Mouse (Mus musculus) lung, embryonic 16.5 days (tissue): ENCODE data around the gene Fam83f. TPM values are rescaled to one million over a fixed set of nuclear protein-coding genes. Genes with fewer than 3 reads are reported as not detected.

Experiments
- ATAC-seq: fragments of 200-750 bp; cut with Nextera tagmentation; 2 replicates; pipeline ENCODE4 v1.8.0; 2017; ENCODE audit warnings: low read depth, mild to moderate bottlenecking, moderate library complexity
- H3K27ac ChIP-seq: fragments of 300-500 bp; sonication (generic); 2 replicates; pipeline ENCODE4 v1.5.1; 2014; ENCODE audit warnings: mild to moderate bottlenecking, control low read depth, low read length
- H3K27me3 ChIP-seq: fragments of 300-500 bp; sonication (generic); 2 replicates; pipeline ENCODE4 v1.6.1; 2014; ENCODE audit warnings: low read depth, low read length, mixed read lengths; ENCODE audit not compliant: control insufficient read depth, insufficient read depth
- H3K36me3 ChIP-seq: fragments of 300-500 bp; sonication (generic); 2 replicates; pipeline ENCODE4 v1.6.1; 2014; ENCODE audit warnings: low read length; ENCODE audit not compliant: control insufficient read depth, insufficient read depth
- H3K4me1 ChIP-seq: fragments of 300-500 bp; sonication (generic); replicated peaks from 2 replicates; pipeline ENCODE4 v1.6.1; 2014; ENCODE audit warnings: low read length, mixed read lengths; ENCODE audit not compliant: control insufficient read depth, insufficient read depth
- H3K4me2 ChIP-seq: fragments of 300-500 bp; sonication (generic); 2 replicates; pipeline ENCODE4 v1.6.1; 2014; ENCODE audit warnings: low read depth, low read length, control low read depth
- H3K4me3 ChIP-seq: fragments of 300-500 bp; sonication (generic); 2 replicates; pipeline ENCODE4 v1.5.1; 2014; ENCODE audit warnings: mild to moderate bottlenecking, low read length, control low read depth
- H3K9ac ChIP-seq: fragments of 300-500 bp; sonication (generic); 2 replicates; pipeline ENCODE4 v1.6.1; 2014; ENCODE audit warnings: low read length, control low read depth
- H3K9me3 ChIP-seq: fragments of 300-500 bp; sonication (generic); 2 replicates; pipeline ENCODE4 v1.6.1; 2016; ENCODE audit warnings: low read length; ENCODE audit not compliant: control insufficient read depth
- WGBS: fragments of 180-500 bp; shearing (Covaris S2); extraction: QIAGEN DNeasy Blood & Tissue Kit; methylation state at CpG from one replicate; pipeline ENCODE4 v1.1.7; 2014; 5-methylcytosine and 5-hydroxymethylcytosine counted together
- polyA plus RNA-seq: library from polyadenylated mRNA; unstranded; fragments of >200 nt; fragmentation: Nextera tagmentation; extraction: Ambion mirVana; gene quantifications from 2 replicates; pipeline ENCODE4 v1.2.1, GENCODE M21; 2015

The Fam83f gene
- polyA plus RNA-seq, 1 experiment from 2014 or later, result 1.3 TPM

DNA sequence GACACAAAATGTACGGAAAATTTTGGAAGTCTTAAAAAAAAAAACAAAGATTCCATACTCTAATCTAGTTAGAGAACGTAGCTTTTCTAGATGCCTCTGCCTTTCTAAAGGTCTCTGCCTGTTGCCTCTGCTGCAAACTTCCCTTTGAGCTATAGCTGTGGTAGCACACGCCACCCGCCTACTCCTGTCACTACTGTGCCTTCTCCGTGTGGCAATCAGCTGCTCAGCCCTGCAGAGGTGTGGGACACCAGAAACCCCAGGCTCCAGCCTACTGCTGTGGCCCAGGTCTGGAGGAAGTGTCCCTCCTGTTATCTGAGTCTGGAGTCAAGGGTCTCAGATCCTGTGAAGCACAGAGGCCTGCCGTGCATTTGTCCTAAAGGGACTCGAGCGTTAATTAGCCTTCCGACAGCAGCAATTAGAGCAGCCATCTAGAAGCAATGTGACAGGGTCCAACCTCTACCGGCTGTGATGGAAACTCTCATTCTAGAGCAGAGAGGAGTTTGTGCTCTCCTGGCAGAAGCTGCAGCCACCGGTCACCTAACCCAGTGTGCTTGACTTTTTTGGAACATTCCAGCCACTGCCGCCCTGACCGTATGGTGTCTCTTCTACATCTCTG, 34.8 kb upstream of the Fam83f start:
- Histone ChIP-seq H3K27me3 (no peaks in the 10 kb centered on the region), H3K4me2 (no peak overlapping the region), H3K4me1 (no peaks in the 10 kb centered on the region), H3K36me3 (no peaks in the 10 kb centered on the region), H3K4me3 (no peak overlapping the region), H3K9me3 (no peaks in the 10 kb centered on the region), H3K27ac (no peak overlapping the region), H3K9ac (no peak overlapping the region)
- WGBS, result 60% methylated on average over 13 of the region's 13 CpGs
- no peak for ATAC-seq

DNA sequence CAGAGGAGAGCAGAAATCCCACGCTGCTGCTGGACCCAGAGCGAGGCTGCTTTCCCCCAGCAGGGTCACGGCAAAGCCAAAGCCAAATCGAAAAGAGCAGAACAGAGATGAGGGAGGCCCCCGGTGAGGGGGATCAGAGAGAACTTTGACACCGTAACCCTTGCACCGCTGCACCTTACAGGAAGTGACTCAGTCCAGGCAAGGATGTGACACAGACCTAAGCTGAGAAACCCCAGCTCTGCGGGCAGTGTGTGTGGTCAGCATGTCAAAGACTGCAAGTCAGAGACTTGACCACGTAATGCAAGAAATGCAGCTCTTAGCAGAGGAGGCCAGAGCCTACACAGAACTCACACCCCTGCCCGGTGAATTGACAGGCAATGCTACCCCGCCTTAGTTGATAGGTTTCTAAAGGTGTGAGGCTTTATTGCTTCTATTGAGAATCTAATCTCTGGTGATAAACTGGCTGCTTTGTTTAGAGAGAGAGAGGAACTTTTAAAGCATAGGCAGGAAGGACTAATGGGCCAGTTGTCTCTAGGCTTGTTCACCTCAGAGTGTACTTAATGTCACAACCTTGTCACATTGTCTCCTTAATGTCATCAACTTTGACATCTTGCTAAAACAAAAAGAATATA, 32.5 kb upstream of the Fam83f start:
- Histone ChIP-seq H3K4me3 (no peak overlapping the region), H3K4me2 (no peak overlapping the region), H3K27ac (no peak overlapping the region), H3K4me1 (peaks cover 2% of the 10 kb centered on the region; the same call in 1 of the 2 replicates), H3K9me3 (no peaks in the 10 kb centered on the region), H3K27me3 (no peaks in the 10 kb centered on the region), H3K9ac (no peak overlapping the region), H3K36me3 (no peaks in the 10 kb centered on the region)
- WGBS, result 39% methylated on average over 11 of the region's 11 CpGs
- ATAC-seq, result no peak

DNA sequence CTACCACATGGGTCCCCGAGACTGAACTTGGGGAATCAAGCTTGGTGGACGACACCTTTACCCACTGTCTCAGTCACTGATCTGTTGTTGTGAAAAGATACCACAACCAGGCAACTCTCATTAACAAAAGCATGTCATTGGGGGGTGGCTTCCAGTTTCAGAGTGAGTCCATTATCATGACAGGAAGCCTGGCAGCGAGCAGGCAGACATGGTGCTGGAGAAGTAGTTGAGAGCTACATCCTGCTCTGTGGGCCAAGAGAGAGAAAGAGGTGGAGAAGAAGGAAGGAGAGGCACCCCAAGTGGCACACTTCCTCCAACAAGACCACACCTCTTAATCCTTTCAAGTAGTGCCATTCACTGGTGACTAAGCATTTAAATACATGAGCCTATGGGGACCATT, 31.8 kb upstream of the Fam83f start:
- H3K27ac ChIP-seq, result no peak overlapping the region
- 80% methylated on average over 3 of the region's 3 CpGs for WGBS

GRCm38 (mm10) chr15:80641702-80642435, 29.8 kb upstream of the Fam83f start:
- Histone ChIP-seq H3K4me1 (peaks cover 2% of the 10 kb centered on the region; the same call in 1 of the 2 replicates), H3K36me3 (no peaks in the 10 kb centered on the region), H3K27ac (no peak overlapping the region), H3K4me3 (no peak overlapping the region), H3K27me3 (no peaks in the 10 kb centered on the region), H3K9ac (no peak overlapping the region), H3K9me3 (no peaks in the 10 kb centered on the region), H3K4me2 (no peak overlapping the region)
- ATAC-seq, result no peak
- WGBS, result 62% methylated on average over 2 of the region's 2 CpGs

More for the DNA sequence above, 31.8 kb upstream of the Fam83f start:
- no peak for ATAC-seq
- Histone ChIP-seq H3K9me3 (no peaks in the 10 kb centered on the region), H3K4me2 (no peak overlapping the region), H3K4me1 (peaks cover 2% of the 10 kb centered on the region; the same call in 1 of the 2 replicates), H3K4me3 (no peak overlapping the region), H3K27me3 (no peaks in the 10 kb centered on the region), H3K9ac (no peak overlapping the region), H3K36me3 (no peaks in the 10 kb centered on the region)

- 74% methylated on average over 17 of the region's 17 CpGs for WGBS
- H3K9me3 ChIP-seq, result no peaks in the 10 kb centered on the region
- ATAC-seq, result no peak
- peaks cover 2% of the 10 kb centered on the region; the same call in 1 of the 2 replicates for H3K4me1 ChIP-seq
- no peak overlapping the region for H3K4me2 ChIP-seq
- H3K27me3 ChIP-seq, result no peaks in the 10 kb centered on the region
- no peaks in the 10 kb centered on the region for H3K36me3 ChIP-seq
- H3K27ac ChIP-seq, result no peak overlapping the region
- no peak overlapping the region for H3K9ac ChIP-seq
- H3K4me3 ChIP-seq, result no peak overlapping the region
These were observed 26.4 kb upstream of the Fam83f start for GRCm38 (mm10) chr15:80645006-80645797.

- H3K9me3 ChIP-seq, result no peaks in the 10 kb centered on the region
- ATAC-seq, result no peak
- H3K36me3 ChIP-seq, result no peaks in the 10 kb centered on the region
- no peak overlapping the region for H3K4me3 ChIP-seq
- no peak overlapping the region for H3K4me2 ChIP-seq
- no peak overlapping the region for H3K9ac ChIP-seq
- H3K27me3 ChIP-seq, result no peaks in the 10 kb centered on the region
- H3K4me1 ChIP-seq, result no peaks in the 10 kb centered on the region
- 69% methylated on average over 15 of the region's 15 CpGs for WGBS
- H3K27ac ChIP-seq, result no peak overlapping the region
These were observed 22.6 kb upstream of the Fam83f start for GRCm38 (mm10) chr15:80648977-80649606.

DNA sequence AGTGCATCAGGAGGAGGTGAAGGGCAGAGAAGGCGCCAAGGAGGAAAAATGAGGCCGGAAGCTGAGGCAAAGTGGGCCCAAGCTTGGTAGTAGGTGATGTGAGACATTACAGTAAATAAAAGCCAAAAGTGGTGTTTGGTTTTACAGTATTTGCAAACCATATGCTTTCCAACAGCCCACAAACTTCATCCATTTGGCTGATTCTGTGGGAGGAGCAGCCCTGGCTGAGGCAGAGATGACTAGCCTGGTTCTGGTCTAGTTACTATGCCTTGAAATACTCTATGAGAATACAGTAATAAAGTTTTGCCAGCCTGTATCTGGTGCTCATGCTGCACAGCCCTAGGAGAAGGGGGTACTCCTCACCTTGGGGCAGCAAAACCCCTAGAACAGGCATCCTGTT, 21.2 kb upstream of the Fam83f start:
- no peaks in the 10 kb centered on the region for H3K36me3 ChIP-seq
- no peaks in the 10 kb centered on the region for H3K27me3 ChIP-seq
- no peak for ATAC-seq
- no peaks in the 10 kb centered on the region for H3K9me3 ChIP-seq
- WGBS, result 77% methylated on average over 2 of the region's 2 CpGs
- no peaks in the 10 kb centered on the region for H3K4me1 ChIP-seq
- H3K27ac ChIP-seq, result no peak overlapping the region
- H3K4me2 ChIP-seq, result no peak overlapping the region
- no peak overlapping the region for H3K9ac ChIP-seq
- H3K4me3 ChIP-seq, result no peak overlapping the region

GRCm38 (mm10) chr15:80653865-80654264, 17.8 kb upstream of the Fam83f start:
- no peak overlapping the region for H3K9ac ChIP-seq
- no peaks in the 10 kb centered on the region for H3K4me1 ChIP-seq
- H3K36me3 ChIP-seq, result no peaks in the 10 kb centered on the region
- H3K27me3 ChIP-seq, result no peaks in the 10 kb centered on the region; the same call in 1 of the 2 replicates
- H3K27ac ChIP-seq, result no peak overlapping the region
- H3K4me2 ChIP-seq, result no peak overlapping the region
- WGBS, result 51% methylated on average over 8 of the region's 8 CpGs
- no peak for ATAC-seq
- H3K9me3 ChIP-seq, result no peaks in the 10 kb centered on the region
- H3K4me3 ChIP-seq, result no peak overlapping the region
